Mouse (Mus musculus): Measurements from ENCODE around the gene Naglu. TPM values are rescaled to one million over a fixed set of nuclear protein-coding genes. Genes with fewer than 3 reads are reported as not detected.

The Naglu gene
- polyA plus RNA-seq, 1 experiment: 7.3 TPM

DNA sequence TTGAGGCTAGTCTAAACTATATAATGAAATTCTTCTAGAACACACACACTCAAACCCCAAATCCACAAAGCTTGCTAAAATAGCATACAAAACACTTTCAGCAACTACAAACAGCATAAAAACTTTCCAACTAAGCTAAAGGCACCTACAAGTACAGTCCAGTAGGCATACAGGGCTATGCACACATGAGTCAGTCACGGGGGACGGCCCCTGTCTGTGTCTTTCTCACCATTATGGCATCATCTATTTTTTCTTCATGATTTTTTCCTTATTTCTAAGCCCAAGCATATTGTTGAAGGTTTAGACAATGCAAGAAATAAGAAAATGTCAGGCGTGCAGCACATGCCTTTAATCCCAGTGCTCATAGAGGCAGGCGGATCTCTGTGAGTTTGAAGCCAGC lies 41.4 kb downstream of the Naglu start:
- TF ChIP-seq MYOD1 (IDR thresholded peaks at IDR 0.05; ENCODE audit: control insufficient read depth, insufficient read length, low read depth) (no peak), USF1 (IDR thresholded peaks at IDR 0.05; ENCODE audit: low read depth) (no peak), CTCF (IDR thresholded peaks at IDR 0.05; ENCODE audit: control insufficient read depth, insufficient read depth, insufficient read length) (no peak), MYOG (IDR thresholded peaks at IDR 0.05; ENCODE audit: control insufficient read depth, extremely low read depth, insufficient read length) (no peak), FOSL1 (IDR thresholded peaks at IDR 0.05; ENCODE audit: insufficient read depth, low read length, poor library complexity, severe bottlenecking) (no peak)
- H3K79me2 ChIP-seq (ENCODE audit: control insufficient read depth, insufficient read depth): peaks cover 96% of the 10 kb centered on the region
- no peak overlapping the region for H3K4me3 ChIP-seq (ENCODE audit: insufficient read depth, poor library complexity, severe bottlenecking)

DNA sequence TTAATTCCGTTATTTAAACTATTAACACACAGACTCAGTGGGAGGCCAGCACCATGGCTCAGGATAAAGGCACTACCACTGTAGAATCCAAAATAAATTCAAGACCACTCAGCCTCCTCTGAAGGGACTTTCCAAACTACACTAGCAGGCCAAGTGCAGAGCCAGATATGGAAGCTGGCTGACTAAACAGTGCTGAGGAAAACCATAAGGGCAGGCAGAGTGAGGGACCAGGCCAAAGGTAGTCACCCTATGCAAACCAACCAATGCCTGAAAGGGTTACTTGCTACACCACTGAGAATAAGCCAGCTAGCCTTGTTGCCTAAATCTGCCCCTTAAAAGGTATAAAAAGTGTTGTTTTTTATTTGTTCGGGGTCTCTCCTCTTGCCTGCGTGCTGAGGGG lies 42.4 kb downstream of the Naglu start:
- H3K79me2 ChIP-seq (ENCODE audit: control insufficient read depth, insufficient read depth): peaks cover 99% of the 10 kb centered on the region
- H3K36me3 ChIP-seq (ENCODE audit: control insufficient read depth, insufficient read depth): peaks cover 37% of the 10 kb centered on the region
- H3K4me3 ChIP-seq (ENCODE audit: insufficient read depth, poor library complexity, severe bottlenecking): no peak overlapping the region
- no peaks in the 10 kb centered on the region for H3K27me3 ChIP-seq (ENCODE audit: control insufficient read depth, insufficient read depth, insufficient read length)
- H3K79me3 ChIP-seq (ENCODE audit: low read depth): peaks cover 74% of the 10 kb centered on the region
- TF ChIP-seq MYOD1 (IDR thresholded peaks at IDR 0.05; ENCODE audit: control insufficient read depth, insufficient read length, low read depth) (no peak), MAX (IDR thresholded peaks at IDR 0.05) (no peak), CEBPB (IDR thresholded peaks at IDR 0.05; ENCODE audit: low read depth) (no peak), FOSL1 (IDR thresholded peaks at IDR 0.05; ENCODE audit: insufficient read depth, low read length, poor library complexity, severe bottlenecking) (no peak), MYOG (IDR thresholded peaks at IDR 0.05; ENCODE audit: control insufficient read depth, extremely low read depth, insufficient read length) (no peak), USF1 (IDR thresholded peaks at IDR 0.05; ENCODE audit: low read depth) (no peak), CTCF (IDR thresholded peaks at IDR 0.05; ENCODE audit: control insufficient read depth, insufficient read depth, insufficient read length) (no peak)
- H3ac ChIP-seq (ENCODE audit: control insufficient read depth, insufficient read length, low read depth): no peak overlapping the region

More for the DNA sequence above, 41.4 kb downstream of the Naglu start:
- Histone ChIP-seq H3K79me3 (ENCODE audit: low read depth) (peaks cover 71% of the 10 kb centered on the region), H3ac (ENCODE audit: control insufficient read depth, insufficient read length, low read depth) (no peak overlapping the region), H3K27me3 (ENCODE audit: control insufficient read depth, insufficient read depth, insufficient read length) (no peaks in the 10 kb centered on the region), H3K36me3 (ENCODE audit: control insufficient read depth, insufficient read depth) (peaks cover 29% of the 10 kb centered on the region)

DNA sequence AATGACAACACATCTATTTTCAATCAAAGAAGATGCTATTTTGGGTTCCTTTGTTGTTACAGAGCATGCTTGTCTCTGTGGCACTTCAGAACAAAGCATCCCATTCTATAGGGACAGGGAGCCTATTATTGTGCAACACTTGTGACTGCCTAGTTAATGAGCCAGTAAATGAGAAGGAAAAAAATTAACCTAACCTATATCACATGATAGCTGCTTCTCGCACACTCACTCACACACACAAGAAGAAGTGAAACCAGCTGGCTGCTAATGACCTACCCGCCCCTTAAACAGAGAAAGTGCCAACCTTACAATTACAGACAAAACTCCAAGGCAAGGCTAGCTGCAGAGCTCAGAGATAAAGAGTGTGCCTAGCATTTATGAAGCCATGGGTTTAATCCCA lies 45.8 kb downstream of the Naglu start:
- H3ac ChIP-seq (ENCODE audit: control insufficient read depth, insufficient read length, low read depth): no peak overlapping the region
- H3K4me3 ChIP-seq (ENCODE audit: insufficient read depth, poor library complexity, severe bottlenecking): no peak overlapping the region
- peaks cover 96% of the 10 kb centered on the region for H3K79me2 ChIP-seq (ENCODE audit: control insufficient read depth, insufficient read depth)
- H3K36me3 ChIP-seq (ENCODE audit: control insufficient read depth, insufficient read depth): peaks cover 37% of the 10 kb centered on the region
- H3K27me3 ChIP-seq (ENCODE audit: control insufficient read depth, insufficient read depth, insufficient read length): no peaks in the 10 kb centered on the region
- TF ChIP-seq MYOD1 (IDR thresholded peaks at IDR 0.05; ENCODE audit: control insufficient read depth, insufficient read length, low read depth) (no peak), MAX (IDR thresholded peaks at IDR 0.05) (no peak), FOSL1 (IDR thresholded peaks at IDR 0.05; ENCODE audit: insufficient read depth, low read length, poor library complexity, severe bottlenecking) (no peak), MYOG (IDR thresholded peaks at IDR 0.05; ENCODE audit: control insufficient read depth, extremely low read depth, insufficient read length) (no peak), CEBPB (IDR thresholded peaks at IDR 0.05; ENCODE audit: low read depth) (peak; percentile 51), CTCF (IDR thresholded peaks at IDR 0.05; ENCODE audit: control insufficient read depth, insufficient read depth, insufficient read length) (no peak), USF1 (IDR thresholded peaks at IDR 0.05; ENCODE audit: low read depth) (no peak)
- peaks cover 74% of the 10 kb centered on the region for H3K79me3 ChIP-seq (ENCODE audit: low read depth)

GRCm38 (mm10) chr11:101118105-101118504 lies 48.3 kb downstream of the Naglu start:
- peaks cover 47% of the 10 kb centered on the region for H3K36me3 ChIP-seq (ENCODE audit: control insufficient read depth, insufficient read depth)
- no peaks in the 10 kb centered on the region for H3K27me3 ChIP-seq (ENCODE audit: control insufficient read depth, insufficient read depth, insufficient read length)
- H3ac ChIP-seq (ENCODE audit: control insufficient read depth, insufficient read length, low read depth): peak overlapping the region; percentile 14
- no peak overlapping the region for H3K4me3 ChIP-seq (ENCODE audit: insufficient read depth, poor library complexity, severe bottlenecking)
- TF ChIP-seq MAX (IDR thresholded peaks at IDR 0.05): no peak
- TF ChIP-seq MYOD1 (IDR thresholded peaks at IDR 0.05; ENCODE audit: control insufficient read depth, insufficient read length, low read depth): no peak
- TF ChIP-seq FOSL1 (IDR thresholded peaks at IDR 0.05; ENCODE audit: insufficient read depth, low read length, poor library complexity, severe bottlenecking): no peak
- no peak for TF ChIP-seq USF1 (IDR thresholded peaks at IDR 0.05; ENCODE audit: low read depth)
- no peak for TF ChIP-seq CEBPB (IDR thresholded peaks at IDR 0.05; ENCODE audit: low read depth)
- no peak for TF ChIP-seq CTCF (IDR thresholded peaks at IDR 0.05; ENCODE audit: control insufficient read depth, insufficient read depth, insufficient read length)
- TF ChIP-seq MYOG (IDR thresholded peaks at IDR 0.05; ENCODE audit: control insufficient read depth, extremely low read depth, insufficient read length): no peak
- peaks cover 91% of the 10 kb centered on the region for H3K79me2 ChIP-seq (ENCODE audit: control insufficient read depth, insufficient read depth)
- peaks cover 72% of the 10 kb centered on the region for H3K79me3 ChIP-seq (ENCODE audit: low read depth)

GRCm38 (mm10) chr11:101119131-101119760 lies 49.4 kb downstream of the Naglu start:
- H3K27me3 ChIP-seq (ENCODE audit: control insufficient read depth, insufficient read depth, insufficient read length): no peaks in the 10 kb centered on the region
- peaks cover 45% of the 10 kb centered on the region for H3K36me3 ChIP-seq (ENCODE audit: control insufficient read depth, insufficient read depth)
- H3K79me3 ChIP-seq (ENCODE audit: low read depth): peaks cover 62% of the 10 kb centered on the region
- H3K79me2 ChIP-seq (ENCODE audit: control insufficient read depth, insufficient read depth): peaks cover 80% of the 10 kb centered on the region
- TF ChIP-seq FOSL1 (IDR thresholded peaks at IDR 0.05; ENCODE audit: insufficient read depth, low read length, poor library complexity, severe bottlenecking): no peak
- no peak for TF ChIP-seq USF1 (IDR thresholded peaks at IDR 0.05; ENCODE audit: low read depth)
- TF ChIP-seq MYOG (IDR thresholded peaks at IDR 0.05; ENCODE audit: control insufficient read depth, extremely low read depth, insufficient read length): no peak
- no peak for TF ChIP-seq MYOD1 (IDR thresholded peaks at IDR 0.05; ENCODE audit: control insufficient read depth, insufficient read length, low read depth)
- TF ChIP-seq CTCF (IDR thresholded peaks at IDR 0.05; ENCODE audit: control insufficient read depth, insufficient read depth, insufficient read length): no peak
- no peak for TF ChIP-seq CEBPB (IDR thresholded peaks at IDR 0.05; ENCODE audit: low read depth)
- TF ChIP-seq MAX (IDR thresholded peaks at IDR 0.05): no peak
- peak overlapping the region; percentile 85 for H3K4me3 ChIP-seq (ENCODE audit: insufficient read depth, poor library complexity, severe bottlenecking)
- H3ac ChIP-seq (ENCODE audit: control insufficient read depth, insufficient read length, low read depth): peak overlapping the region; percentile 95

Data from C2C12 (cell line).